Mouse (Mus musculus): ENCODE measurements around the gene Lrrfip2. TPM values are rescaled to one million over a fixed set of nuclear protein-coding genes. Genes with fewer than 3 reads are reported as not detected.

Gene Lrrfip2
- total RNA-seq (2014; rRNA removed; ENCODE audit: low replicate concordance) (82.4 and 86.6 TPM in 2 replicates), polyA plus RNA-seq (2015; fragmentation: Nextera tagmentation; extraction: Ambion mirVana) (62.6 and 73.9 TPM in 2 replicates)

- TF ChIP-seq EP300 (IDR thresholded peaks at IDR 0.05; ENCODE audit: low read depth) (no peak), CTCF (IDR thresholded peaks at IDR 0.05; ENCODE audit: low read depth) (no peak)
- Histone ChIP-seq H3K4me3 (ENCODE audit: low read depth, low read length) (peak within 1 kb of the TSS; percentile 80), H3K9ac (replicated peaks; ENCODE audit: low read depth, low read length) (peak within 1 kb of the TSS; percentile 92), H3K36me3 (replicated peaks; ENCODE audit: control insufficient read depth, insufficient read depth, low read length) (no peaks in the 10 kb centered on the region), H3K27me3 (ENCODE audit: control insufficient read depth, insufficient read depth, low read length) (no peaks in the 10 kb centered on the region), H3K27ac (ENCODE audit: low read depth) (peak within 1 kb of the TSS; percentile 95), H3K4me1 (ENCODE audit: control insufficient read depth, insufficient read depth) (peaks cover 37% of the 10 kb centered on the region), H3K9me3 (replicated peaks; ENCODE audit: control insufficient read depth, low read length) (no peaks in the 10 kb centered on the region), H3K4me2 (ENCODE audit: low read depth, low read length) (peak within 1 kb of the TSS; percentile 89)
- no peak for ATAC-seq (ENCODE audit: insufficient read depth, low read depth)
- DNase-seq (ENCODE audit: low spot score) = no peak
- WGBS = 29% methylated on average over 14 of the region's 14 CpGs
Measured at GRCm38 (mm10) chr9:111117126-111117642, at the start of gene Lrrfip2. Gene Lrrfip2 (plus strand): TSS chr9:111117592.

- Histone ChIP-seq H3K27ac (ENCODE audit: low read depth) (no peak overlapping the region), H3K9ac (replicated peaks; ENCODE audit: low read depth, low read length) (no peak overlapping the region), H3K4me3 (ENCODE audit: low read depth, low read length) (no peak overlapping the region), H3K9me3 (replicated peaks; ENCODE audit: control insufficient read depth, low read length) (peaks cover 10% of the 10 kb centered on the region), H3K36me3 (replicated peaks; ENCODE audit: control insufficient read depth, insufficient read depth, low read length) (no peaks in the 10 kb centered on the region), H3K4me2 (ENCODE audit: low read depth, low read length) (no peak overlapping the region), H3K27me3 (ENCODE audit: control insufficient read depth, insufficient read depth, low read length) (no peaks in the 10 kb centered on the region), H3K4me1 (ENCODE audit: control insufficient read depth, insufficient read depth) (no peaks in the 10 kb centered on the region)
- WGBS = 33% methylated on average over 4 of the region's 4 CpGs
- DNase-seq (ENCODE audit: low spot score) (no peak), ATAC-seq (ENCODE audit: insufficient read depth, low read depth) (peak; percentile 66; the same call in 1 of the 2 replicates)
- TF ChIP-seq CTCF (IDR thresholded peaks at IDR 0.05; ENCODE audit: low read depth) = peak; percentile 71
- TF ChIP-seq EP300 (IDR thresholded peaks at IDR 0.05; ENCODE audit: low read depth) = no peak
Measured at GRCm38 (mm10) chr9:111070546-111070961, 46.8 kb upstream of the Lrrfip2 start.

GRCm38 (mm10) chr9:111072175-111072574 lies 45.2 kb upstream of the Lrrfip2 start:
- Histone ChIP-seq H3K4me2 (ENCODE audit: low read depth, low read length) (no peak overlapping the region), H3K9ac (replicated peaks; ENCODE audit: low read depth, low read length) (no peak overlapping the region), H3K4me1 (ENCODE audit: control insufficient read depth, insufficient read depth) (no peaks in the 10 kb centered on the region), H3K9me3 (replicated peaks; ENCODE audit: control insufficient read depth, low read length) (peaks cover 10% of the 10 kb centered on the region), H3K27me3 (ENCODE audit: control insufficient read depth, insufficient read depth, low read length) (no peaks in the 10 kb centered on the region), H3K36me3 (replicated peaks; ENCODE audit: control insufficient read depth, insufficient read depth, low read length) (no peaks in the 10 kb centered on the region), H3K27ac (ENCODE audit: low read depth) (no peak overlapping the region), H3K4me3 (ENCODE audit: low read depth, low read length) (no peak overlapping the region)
- DNase-seq (ENCODE audit: low spot score) (peak; percentile 65), ATAC-seq (ENCODE audit: insufficient read depth, low read depth) (0 out of 2 replicates have a peak, but pooled peaks have one; percentile 60)
- 24% methylated on average over 7 of the region's 7 CpGs for WGBS
- TF ChIP-seq CTCF (IDR thresholded peaks at IDR 0.05; ENCODE audit: low read depth) = peak; percentile 80
- TF ChIP-seq EP300 (IDR thresholded peaks at IDR 0.05; ENCODE audit: low read depth) = no peak

- Histone ChIP-seq H3K4me3 (ENCODE audit: low read depth, low read length) (no peak overlapping the region), H3K9ac (replicated peaks; ENCODE audit: low read depth, low read length) (no peak overlapping the region), H3K4me1 (ENCODE audit: control insufficient read depth, insufficient read depth) (no peaks in the 10 kb centered on the region), H3K36me3 (replicated peaks; ENCODE audit: control insufficient read depth, insufficient read depth, low read length) (no peaks in the 10 kb centered on the region), H3K9me3 (replicated peaks; ENCODE audit: control insufficient read depth, low read length) (peaks cover 17% of the 10 kb centered on the region), H3K27ac (ENCODE audit: low read depth) (no peak overlapping the region), H3K4me2 (ENCODE audit: low read depth, low read length) (no peak overlapping the region), H3K27me3 (ENCODE audit: control insufficient read depth, insufficient read depth, low read length) (no peaks in the 10 kb centered on the region)
- ATAC-seq (ENCODE audit: insufficient read depth, low read depth) (no peak), DNase-seq (ENCODE audit: low spot score) (no peak)
- TF ChIP-seq CTCF (IDR thresholded peaks at IDR 0.05; ENCODE audit: low read depth) (no peak), EP300 (IDR thresholded peaks at IDR 0.05; ENCODE audit: low read depth) (no peak)
- 67% methylated on average over 4 of the region's 4 CpGs for WGBS
Measured at GRCm38 (mm10) chr9:111072971-111073370, 44.4 kb upstream of the Lrrfip2 start.

- H3K9me3 ChIP-seq (replicated peaks; ENCODE audit: control insufficient read depth, low read length) = peaks cover 17% of the 10 kb centered on the region
- WGBS = 73% methylated on average over 5 of the region's 5 CpGs
Measured at GRCm38 (mm10) chr9:111077745-111078144, 39.6 kb upstream of the Lrrfip2 start.

GRCm38 (mm10) chr9:111080801-111081200 lies 36.6 kb upstream of the Lrrfip2 start:
- 91% methylated on average over 8 of the region's 8 CpGs for WGBS
- no peak for DNase-seq (ENCODE audit: low spot score)

More at GRCm38 (mm10) chr9:111077745-111078144, 39.6 kb upstream of the Lrrfip2 start:
- no peak for DNase-seq (ENCODE audit: low spot score)
- ATAC-seq (ENCODE audit: insufficient read depth, low read depth) = no peak
- Histone ChIP-seq H3K4me2 (ENCODE audit: low read depth, low read length) (no peak overlapping the region), H3K36me3 (replicated peaks; ENCODE audit: control insufficient read depth, insufficient read depth, low read length) (no peaks in the 10 kb centered on the region), H3K4me1 (ENCODE audit: control insufficient read depth, insufficient read depth) (no peaks in the 10 kb centered on the region), H3K27me3 (ENCODE audit: control insufficient read depth, insufficient read depth, low read length) (no peaks in the 10 kb centered on the region), H3K4me3 (ENCODE audit: low read depth, low read length) (no peak overlapping the region), H3K9ac (replicated peaks; ENCODE audit: low read depth, low read length) (no peak overlapping the region), H3K27ac (ENCODE audit: low read depth) (no peak overlapping the region)
- no peak for TF ChIP-seq EP300 (IDR thresholded peaks at IDR 0.05; ENCODE audit: low read depth)
- TF ChIP-seq CTCF (IDR thresholded peaks at IDR 0.05; ENCODE audit: low read depth) = peak; percentile 17; the same call in 1 of the 2 replicates

More at GRCm38 (mm10) chr9:111080801-111081200, 36.6 kb upstream of the Lrrfip2 start:
- no peak overlapping the region for H3K9ac ChIP-seq (replicated peaks; ENCODE audit: low read depth, low read length)
- no peaks in the 10 kb centered on the region for H3K27me3 ChIP-seq (ENCODE audit: control insufficient read depth, insufficient read depth, low read length)
- no peaks in the 10 kb centered on the region for H3K4me1 ChIP-seq (ENCODE audit: control insufficient read depth, insufficient read depth)
- no peak for ATAC-seq (ENCODE audit: insufficient read depth, low read depth)
- 0 out of 2 replicates have a peak, but pooled peaks cover 7% of the 10 kb centered on the region for H3K9me3 ChIP-seq (replicated peaks; ENCODE audit: control insufficient read depth, low read length)
- TF ChIP-seq EP300 (IDR thresholded peaks at IDR 0.05; ENCODE audit: low read depth) (no peak), CTCF (IDR thresholded peaks at IDR 0.05; ENCODE audit: low read depth) (no peak)
- no peak overlapping the region for H3K4me3 ChIP-seq (ENCODE audit: low read depth, low read length)
- no peak overlapping the region for H3K4me2 ChIP-seq (ENCODE audit: low read depth, low read length)
- H3K36me3 ChIP-seq (replicated peaks; ENCODE audit: control insufficient read depth, insufficient read depth, low read length) = no peaks in the 10 kb centered on the region
- H3K27ac ChIP-seq (ENCODE audit: low read depth) = no peak overlapping the region
